Mouse (Mus musculus) limb, embryonic 14.5 days (tissue): ENCODE measurements around the gene Spag7. TPM values are rescaled to one million over a fixed set of nuclear protein-coding genes. Genes with fewer than 3 reads are reported as not detected.

Source experiments
- ATAC-seq: fragments of 200-750 bp; cut with Nextera tagmentation; 2 replicates; pipeline ENCODE4 v1.8.0; 2017; ENCODE audit warnings: low read depth, moderate number of reproducible peaks, moderate TSS enrichment; ENCODE audit not compliant: low FRiP score
- DNase-seq: peaks from one replicate; pipeline ENCODE4 v3.0.0-alpha.2; 2015; ENCODE audit warnings: low spot score
- H3K27ac ChIP-seq: fragments of 300-500 bp; sonication (generic); replicated peaks from 2 replicates; pipeline ENCODE4 v1.5.1; 2014; ENCODE audit warnings: low read depth, mild to moderate bottlenecking, low read length, moderate library complexity, mixed read lengths
- H3K27me3 ChIP-seq: fragments of 300-500 bp; sonication (generic); 2 replicates; pipeline ENCODE4 v1.6.1; 2014; ENCODE audit warnings: low read length, mixed read lengths; ENCODE audit not compliant: control insufficient read depth, insufficient read depth
- H3K36me3 ChIP-seq: fragments of 300-500 bp; sonication (generic); 2 replicates; pipeline ENCODE4 v1.6.1; 2014; ENCODE audit warnings: mild to moderate bottlenecking, low read length, moderate library complexity, mixed read lengths; ENCODE audit not compliant: control insufficient read depth, insufficient read depth
- H3K4me1 ChIP-seq: fragments of 300-500 bp; sonication (generic); 2 replicates; pipeline ENCODE4 v1.6.1; 2014; ENCODE audit warnings: antibody characterized with exemption, low read length, mixed read lengths; ENCODE audit not compliant: control insufficient read depth, insufficient read depth
- H3K4me2 ChIP-seq: fragments of 300-500 bp; sonication (generic); replicated peaks from 2 replicates; pipeline ENCODE4 v1.6.1; 2014; ENCODE audit warnings: low read depth, mild to moderate bottlenecking, low read length, moderate library complexity; ENCODE audit not compliant: severe bottlenecking
- H3K4me3 ChIP-seq: fragments of 300-500 bp; sonication (generic); replicated peaks from 2 replicates; pipeline ENCODE4 v1.5.1; 2014; ENCODE audit warnings: low read length
- H3K9ac ChIP-seq: fragments of 300-500 bp; sonication (generic); 2 replicates; pipeline ENCODE4 v1.6.1; 2014; ENCODE audit warnings: mild to moderate bottlenecking, low read depth, low read length, moderate library complexity; ENCODE audit not compliant: severe bottlenecking
- H3K9me3 ChIP-seq: fragments of 300-500 bp; sonication (generic); 2 replicates; pipeline ENCODE4 v1.6.1; 2016; ENCODE audit warnings: low read length; ENCODE audit not compliant: control insufficient read depth
- POLR2A ChIP-seq: fragments of 200-500 bp; IDR thresholded peaks from 2 replicates; pipeline ENCODE4 v1.8.0; 2012; ENCODE audit warnings: inconsistent platforms, mild to moderate bottlenecking, moderate library complexity, borderline replicate concordance; ENCODE audit not compliant: insufficient read depth, insufficient read length; ENCODE audit errors: extremely low read depth
- WGBS: fragments of 180-500 bp; shearing (Covaris S2); extraction: QIAGEN DNeasy Blood & Tissue Kit; methylation state at CpG from one replicate; pipeline ENCODE4 v1.1.7; 2014; 5-methylcytosine and 5-hydroxymethylcytosine counted together
- microRNA-seq: library from miRNA; unstranded; fragments of <30 nt; microRNA quantifications from one replicate; pipeline ENCODE4, GENCODE M21; 2016
- polyA plus RNA-seq, 2 experiments: library from polyadenylated mRNA; depleted of rRNA in 1 of 2; stranded (reverse) in 1 of 2; unstranded in 1 of 2; fragments of >200 nt; fragmentation: Nextera tagmentation in 1 of 2; extraction: Ambion mirVana in 1 of 2; gene quantifications; 2 replicates each; pipeline versions ENCODE4 v1.2.1 to v1.2.3; 2012 to 2014

Spag7 gene
- polyA plus RNA-seq, 2 experiments: 93.7 to 97.0 TPM

DNA sequence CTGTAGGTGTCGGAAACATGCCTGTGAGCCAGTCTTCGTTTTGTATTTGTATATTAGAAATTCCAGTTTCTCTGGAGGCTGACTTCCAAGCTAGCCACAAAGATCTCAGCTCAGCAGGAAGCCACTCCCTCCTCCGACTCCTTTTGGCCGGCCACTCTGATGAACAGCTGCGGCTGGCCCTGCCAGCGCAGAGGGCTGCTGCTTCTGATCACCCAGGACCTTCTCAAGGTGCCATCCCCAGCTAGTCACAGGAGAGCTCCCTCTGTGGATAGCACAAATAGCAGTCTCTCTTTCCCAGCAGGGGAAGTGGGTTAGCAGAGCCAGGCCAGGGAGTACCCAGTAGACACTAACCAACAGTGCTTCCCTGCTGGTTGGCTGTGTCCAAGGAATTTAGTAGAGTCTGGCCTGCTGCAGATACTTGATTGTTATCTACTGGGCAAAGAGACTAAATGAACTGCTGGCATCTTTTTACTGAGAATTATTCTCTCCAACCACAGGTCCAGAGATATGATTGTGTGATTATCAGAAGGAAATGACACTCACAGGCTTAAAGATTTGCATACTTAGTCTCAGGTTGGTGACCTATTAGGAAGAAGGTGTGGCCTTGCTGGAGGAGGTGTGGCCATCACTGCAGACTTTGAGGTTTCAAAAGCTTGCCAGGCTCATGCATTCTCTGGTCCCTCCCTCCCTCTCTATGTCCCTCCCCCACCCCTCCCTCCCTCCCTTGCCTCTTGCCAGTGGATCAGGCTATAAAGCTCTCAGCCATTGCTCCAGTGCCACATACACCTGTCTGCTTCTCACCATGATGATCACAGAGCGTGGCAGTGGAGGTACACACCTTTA is 47.0 kb downstream of the Spag7 start:
- ATAC-seq: no peak
- no peak for DNase-seq
- no peak for TF ChIP-seq POLR2A
- 39% methylated on average over 7 of the region's 7 CpGs for WGBS
- H3K4me1 ChIP-seq: no peaks in the 10 kb centered on the region
- no peaks in the 10 kb centered on the region for H3K36me3 ChIP-seq
- no peaks in the 10 kb centered on the region for H3K27me3 ChIP-seq
- H3K27ac ChIP-seq: no peak overlapping the region
- H3K4me3 ChIP-seq: no peak overlapping the region
- H3K9me3 ChIP-seq: no peaks in the 10 kb centered on the region
- H3K4me2 ChIP-seq: no peak overlapping the region
- H3K9ac ChIP-seq: no peak overlapping the region; the same call in 1 of the 2 replicates

DNA sequence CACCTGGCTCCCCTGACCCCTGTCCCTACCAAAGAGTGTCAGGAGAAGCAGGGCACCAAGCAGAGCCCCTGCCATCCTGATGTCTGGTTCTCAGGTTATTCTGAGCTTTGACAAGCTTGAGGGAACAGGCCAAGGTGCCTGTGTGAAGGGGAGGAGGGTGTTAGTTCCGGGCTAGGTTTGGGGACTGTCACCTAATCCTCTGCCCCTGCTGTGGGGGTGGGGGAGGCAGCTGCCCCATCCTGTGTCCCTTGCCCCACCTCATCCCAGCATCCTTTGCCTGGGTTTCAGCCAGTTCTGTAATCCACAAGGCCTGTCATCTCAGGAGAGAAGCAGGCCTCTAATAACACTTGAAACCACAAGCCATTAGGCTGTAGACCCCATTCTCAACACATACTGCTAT is 50.1 kb downstream of the Spag7 start, which contains the start of gene Chrne:
Chrne (minus strand) TSS at position 116 of the 400 bp plus-strand sequence.
- ATAC-seq: no peak
- Histone ChIP-seq H3K27ac (no peak within 1 kb of the TSS), H3K9ac (no peak within 1 kb of the TSS), H3K4me3 (no peak within 1 kb of the TSS), H3K9me3 (no peaks in the 10 kb centered on the region), H3K36me3 (no peaks in the 10 kb centered on the region), H3K4me1 (peaks cover 10% of the 10 kb centered on the region; the same call in 1 of the 2 replicates), H3K4me2 (no peak within 1 kb of the TSS), H3K27me3 (no peaks in the 10 kb centered on the region)
- no peak for DNase-seq
- TF ChIP-seq POLR2A: no peak
- WGBS: 42% methylated on average over 1 of the region's 1 CpGs

DNA sequence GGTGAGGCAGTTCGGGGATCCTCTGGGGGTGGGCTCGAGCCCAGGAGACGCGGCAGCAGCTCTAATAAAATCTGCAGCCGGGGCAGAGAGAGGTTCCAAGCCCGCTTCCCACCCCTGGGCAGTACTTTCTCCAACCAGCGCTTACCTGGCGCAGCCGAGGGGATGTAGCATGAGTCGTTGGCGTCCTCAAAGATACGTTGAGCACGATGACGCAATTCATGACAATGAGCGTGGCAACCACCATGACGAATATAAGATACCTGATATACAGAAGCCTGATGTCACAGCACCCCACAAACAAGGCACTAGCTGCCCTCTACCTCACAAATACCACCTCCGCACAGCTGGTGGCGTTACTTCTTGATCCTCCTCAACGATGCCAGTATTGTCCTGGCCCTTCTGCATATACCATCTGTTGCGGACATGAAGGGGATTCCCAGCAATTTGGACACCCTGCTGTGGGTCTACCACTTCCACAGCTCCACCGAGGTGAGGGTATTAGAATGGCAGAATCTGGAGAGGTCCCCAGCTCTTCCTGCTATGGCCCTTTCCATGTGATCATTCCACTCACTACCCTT is 53.6 kb downstream of the Spag7 start, which contains the start of gene 4930544D05Rik:
4930544D05Rik (plus strand) TSS at position 333 of the 578 bp plus-strand sequence.
- 19% methylated on average over 21 of the region's 21 CpGs for WGBS
- no peak within 1 kb of the TSS for H3K27ac ChIP-seq
- ATAC-seq (0 out of 2 replicates have a peak, but pooled peaks have one; percentile 5), DNase-seq (no peak)
- H3K9me3 ChIP-seq: no peaks in the 10 kb centered on the region
- TF ChIP-seq POLR2A: no peak
- H3K4me3 ChIP-seq: peak within 1 kb of the TSS; percentile 29
- peak within 1 kb of the TSS; percentile 38 for H3K9ac ChIP-seq
- peaks cover 26% of the 10 kb centered on the region for H3K36me3 ChIP-seq
- peak within 1 kb of the TSS; percentile 70 for H3K4me2 ChIP-seq
- peaks cover 10% of the 10 kb centered on the region; the same call in 1 of the 2 replicates for H3K4me1 ChIP-seq
- no peaks in the 10 kb centered on the region for H3K27me3 ChIP-seq

DNA sequence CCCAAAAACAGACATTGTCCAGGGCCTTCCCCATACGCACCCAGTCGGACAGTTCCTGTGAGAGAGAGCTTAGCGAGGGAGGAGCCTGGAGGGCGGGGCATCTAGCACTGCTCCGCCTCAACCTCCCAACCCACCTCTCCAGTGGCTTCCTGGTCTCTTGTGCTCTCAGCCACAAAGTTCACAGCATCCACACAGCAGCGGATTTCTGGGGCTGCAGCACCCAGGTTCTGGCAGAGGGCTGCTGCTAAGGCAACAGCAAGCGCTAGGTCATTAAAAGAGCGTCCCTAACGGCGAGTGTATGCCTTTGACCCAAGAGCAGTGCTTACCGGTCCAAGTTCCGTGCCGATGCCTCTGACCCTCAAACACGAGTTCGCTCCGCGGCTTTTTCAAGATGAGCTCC is 54.1 kb downstream of the Spag7 start:
- WGBS: 1% methylated on average over 17 of the region's 17 CpGs
- Histone ChIP-seq H3K4me1 (peaks cover 10% of the 10 kb centered on the region; the same call in 1 of the 2 replicates), H3K27ac (no peak overlapping the region), H3K9me3 (no peaks in the 10 kb centered on the region), H3K36me3 (peaks cover 31% of the 10 kb centered on the region), H3K4me3 (peak overlapping the region; percentile 29), H3K27me3 (no peaks in the 10 kb centered on the region), H3K4me2 (peak overlapping the region; percentile 70), H3K9ac (peak overlapping the region; percentile 38)
- DNase-seq (peak; percentile 69), ATAC-seq (peak; percentile 69)
- TF ChIP-seq POLR2A: 0 out of 2 replicates have a peak, but pooled peaks have one; percentile 2

Small RNAs within 50 kb of the gene (microRNA-seq; reads per million reads assigned to microRNA genes)
- gene Mir6925: not detected

Other genes with a start within 250 kb of the Spag7 start
- gene Arrb2, start 236.8 kb downstream of the Spag7 start, polyA plus RNA-seq (2012; rRNA removed): 48.7 and 53.6 TPM in 2 replicates
- gene Arrb2, start 236.8 kb downstream of the Spag7 start, polyA plus RNA-seq (2014; fragmentation: Nextera tagmentation; extraction: Ambion mirVana): 18.5 and 21.5 TPM in 2 replicates
- 27.6 and 32.4 TPM in 2 replicates for gene Med11, start 217.5 kb downstream of the Spag7 start, polyA plus RNA-seq (2012; rRNA removed)
- gene Med11, start 217.5 kb downstream of the Spag7 start, polyA plus RNA-seq (2014; fragmentation: Nextera tagmentation; extraction: Ambion mirVana): 44.8 and 47.4 TPM in 2 replicates
- 1.1 and 1.4 TPM in 2 replicates for gene Zmynd15, start 210.0 kb downstream of the Spag7 start, polyA plus RNA-seq (2012; rRNA removed)
- gene Zmynd15, start 210.0 kb downstream of the Spag7 start, polyA plus RNA-seq (2014; fragmentation: Nextera tagmentation; extraction: Ambion mirVana): 0.46 and 0.92 TPM in 2 replicates
- gene Cxcl16, start 209.4 kb downstream of the Spag7 start, polyA plus RNA-seq (2012; rRNA removed): 4.4 and 5.9 TPM in 2 replicates
- 4.3 and 6.3 TPM in 2 replicates for gene Cxcl16, start 209.4 kb downstream of the Spag7 start, polyA plus RNA-seq (2014; fragmentation: Nextera tagmentation; extraction: Ambion mirVana)
- gene Tm4sf5, start 164.2 kb downstream of the Spag7 start, polyA plus RNA-seq (2012; rRNA removed): 0.29 and 0.50 TPM in 2 replicates
- 0.33 and 0.95 TPM in 2 replicates for gene Tm4sf5, start 164.2 kb downstream of the Spag7 start, polyA plus RNA-seq (2014; fragmentation: Nextera tagmentation; extraction: Ambion mirVana)
- gene Vmo1, start 154.8 kb downstream of the Spag7 start, polyA plus RNA-seq (2012; rRNA removed): 0.14 TPM in 1 of 2 replicates, not detected in the other
- gene Vmo1, start 154.8 kb downstream of the Spag7 start, polyA plus RNA-seq (2014; fragmentation: Nextera tagmentation; extraction: Ambion mirVana): 0.30 TPM in 1 of 2 replicates, not detected in the other
- gene Gltpd2, start 150.2 kb downstream of the Spag7 start, polyA plus RNA-seq (2012; rRNA removed): 0.24 and 0.36 TPM in 2 replicates
- gene Gltpd2, start 150.2 kb downstream of the Spag7 start, polyA plus RNA-seq (2014; fragmentation: Nextera tagmentation; extraction: Ambion mirVana): 0.54 and 0.73 TPM in 2 replicates
- gene Psmb6, start 144.0 kb downstream of the Spag7 start, polyA plus RNA-seq (2012; rRNA removed): 421 and 423 TPM in 2 replicates
- gene Psmb6, start 144.0 kb downstream of the Spag7 start, polyA plus RNA-seq (2014; fragmentation: Nextera tagmentation; extraction: Ambion mirVana): 755 and 779 TPM in 2 replicates
- gene Gm40193, start 136.5 kb downstream of the Spag7 start, polyA plus RNA-seq (2012; rRNA removed): 1.2 TPM in 1 of 2 replicates, not detected in the other
- gene Gm40193, start 136.5 kb downstream of the Spag7 start, polyA plus RNA-seq (2014; fragmentation: Nextera tagmentation; extraction: Ambion mirVana): not detected in 2 replicates
- gene Pld2, start 129.4 kb downstream of the Spag7 start, polyA plus RNA-seq (2012; rRNA removed): 18.9 and 22.6 TPM in 2 replicates
- 5.8 and 7.5 TPM in 2 replicates for gene Pld2, start 129.4 kb downstream of the Spag7 start, polyA plus RNA-seq (2014; fragmentation: Nextera tagmentation; extraction: Ambion mirVana)
- gene Mink1, start 106.5 kb downstream of the Spag7 start, polyA plus RNA-seq (2012; rRNA removed): 91.2 and 114 TPM in 2 replicates
- gene Mink1, start 106.5 kb downstream of the Spag7 start, polyA plus RNA-seq (2014; fragmentation: Nextera tagmentation; extraction: Ambion mirVana): 19.8 and 23.0 TPM in 2 replicates
- not detected in 2 replicates for gene 4930544D05Rik, start 53.6 kb downstream of the Spag7 start, polyA plus RNA-seq (2012; rRNA removed)
- gene 4930544D05Rik, start 53.6 kb downstream of the Spag7 start, polyA plus RNA-seq (2014; fragmentation: Nextera tagmentation; extraction: Ambion mirVana): not detected in 2 replicates
- gene Chrne, start 50.2 kb downstream of the Spag7 start, polyA plus RNA-seq (2012; rRNA removed): 0.13 and 0.20 TPM in 2 replicates
- 0.43 TPM in 1 of 2 replicates, not detected in the other for gene Chrne, start 50.2 kb downstream of the Spag7 start, polyA plus RNA-seq (2014; fragmentation: Nextera tagmentation; extraction: Ambion mirVana)
- 0.47 and 0.69 TPM in 2 replicates for gene Gp1ba, start 30.3 kb downstream of the Spag7 start, polyA plus RNA-seq (2012; rRNA removed)
- 0.48 and 0.56 TPM in 2 replicates for gene Gp1ba, start 30.3 kb downstream of the Spag7 start, polyA plus RNA-seq (2014; fragmentation: Nextera tagmentation; extraction: Ambion mirVana)
- 96.3 and 110 TPM in 2 replicates for gene Rnf167, start 22.2 kb downstream of the Spag7 start, polyA plus RNA-seq (2012; rRNA removed)
- 109 and 119 TPM in 2 replicates for gene Rnf167, start 22.2 kb downstream of the Spag7 start, polyA plus RNA-seq (2014; fragmentation: Nextera tagmentation; extraction: Ambion mirVana)
- 134 and 150 TPM in 2 replicates for gene Slc25a11, start 21.9 kb downstream of the Spag7 start, polyA plus RNA-seq (2012; rRNA removed)
- gene Slc25a11, start 21.9 kb downstream of the Spag7 start, polyA plus RNA-seq (2014; fragmentation: Nextera tagmentation; extraction: Ambion mirVana): 159 and 163 TPM in 2 replicates
- 946 and 1,024 TPM in 2 replicates for gene Pfn1, start 14.8 kb downstream of the Spag7 start, polyA plus RNA-seq (2012; rRNA removed)
- gene Pfn1, start 14.8 kb downstream of the Spag7 start, polyA plus RNA-seq (2014; fragmentation: Nextera tagmentation; extraction: Ambion mirVana): 1,646 and 1,675 TPM in 2 replicates
- gene Eno3, start 12.2 kb downstream of the Spag7 start, polyA plus RNA-seq (2012; rRNA removed): 75.3 and 84.6 TPM in 2 replicates
- 60.3 and 89.9 TPM in 2 replicates for gene Eno3, start 12.2 kb downstream of the Spag7 start, polyA plus RNA-seq (2014; fragmentation: Nextera tagmentation; extraction: Ambion mirVana)
- 20.3 and 26.6 TPM in 2 replicates for gene Camta2, start 18.7 kb upstream of the Spag7 start, polyA plus RNA-seq (2012; rRNA removed)
- gene Camta2, start 18.7 kb upstream of the Spag7 start, polyA plus RNA-seq (2014; fragmentation: Nextera tagmentation; extraction: Ambion mirVana): 14.4 and 16.6 TPM in 2 replicates
- gene Inca1, start 30.7 kb upstream of the Spag7 start, polyA plus RNA-seq (2012; rRNA removed): 1.3 TPM in 2 replicates
- 0.81 and 0.93 TPM in 2 replicates for gene Inca1, start 30.7 kb upstream of the Spag7 start, polyA plus RNA-seq (2014; fragmentation: Nextera tagmentation; extraction: Ambion mirVana)
- 41.1 and 45.8 TPM in 2 replicates for gene Kif1c, start 31.1 kb upstream of the Spag7 start, polyA plus RNA-seq (2012; rRNA removed)
- 14.6 and 16.2 TPM in 2 replicates for gene Kif1c, start 31.1 kb upstream of the Spag7 start, polyA plus RNA-seq (2014; fragmentation: Nextera tagmentation; extraction: Ambion mirVana)
- gene Zfp3, start 94.8 kb upstream of the Spag7 start, polyA plus RNA-seq (2012; rRNA removed): 2.5 and 4.4 TPM in 2 replicates
- 5.9 and 7.3 TPM in 2 replicates for gene Zfp3, start 94.8 kb upstream of the Spag7 start, polyA plus RNA-seq (2014; fragmentation: Nextera tagmentation; extraction: Ambion mirVana)
- 0.05 and 0.13 TPM in 2 replicates for gene Scimp, start 143.2 kb upstream of the Spag7 start, polyA plus RNA-seq (2012; rRNA removed)
- gene Scimp, start 143.2 kb upstream of the Spag7 start, polyA plus RNA-seq (2014; fragmentation: Nextera tagmentation; extraction: Ambion mirVana): 0.40 and 0.62 TPM in 2 replicates
- gene Rabep1, start 175.4 kb upstream of the Spag7 start, polyA plus RNA-seq (2012; rRNA removed): 8.3 and 11.0 TPM in 2 replicates
- 29.5 and 33.3 TPM in 2 replicates for gene Rabep1, start 175.4 kb upstream of the Spag7 start, polyA plus RNA-seq (2014; fragmentation: Nextera tagmentation; extraction: Ambion mirVana)